Mouse (Mus musculus): ENCODE results near the gene Pithd1.
A peak's percentile ranks its signal among the peaks of the same experiment; 100 is the strongest.

Pithd1 gene

DNA sequence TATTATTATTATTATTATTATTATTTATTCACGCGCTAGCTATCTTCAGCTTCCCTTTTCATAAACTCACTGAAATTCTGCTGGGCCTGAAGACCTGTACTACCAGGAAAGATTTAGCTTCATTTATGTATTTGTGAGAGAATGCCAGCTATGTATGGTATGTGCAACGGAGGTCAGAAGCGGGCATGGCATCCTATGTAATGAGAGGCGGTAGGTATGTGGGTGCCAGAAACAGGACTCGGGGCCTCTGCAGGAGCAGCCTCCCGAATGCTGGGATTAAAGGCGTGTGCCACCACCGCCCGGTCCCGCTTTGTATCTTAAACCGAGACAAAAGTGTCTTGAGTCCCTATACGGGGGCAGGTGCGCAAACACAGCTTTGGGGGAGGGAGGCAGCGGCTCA is 24.1 kb downstream of the Pithd1 start:
- no peak for DNase-seq (ENCODE audit: inconsistent age in 2 of 2, low spot score in 1 of 2)

DNA sequence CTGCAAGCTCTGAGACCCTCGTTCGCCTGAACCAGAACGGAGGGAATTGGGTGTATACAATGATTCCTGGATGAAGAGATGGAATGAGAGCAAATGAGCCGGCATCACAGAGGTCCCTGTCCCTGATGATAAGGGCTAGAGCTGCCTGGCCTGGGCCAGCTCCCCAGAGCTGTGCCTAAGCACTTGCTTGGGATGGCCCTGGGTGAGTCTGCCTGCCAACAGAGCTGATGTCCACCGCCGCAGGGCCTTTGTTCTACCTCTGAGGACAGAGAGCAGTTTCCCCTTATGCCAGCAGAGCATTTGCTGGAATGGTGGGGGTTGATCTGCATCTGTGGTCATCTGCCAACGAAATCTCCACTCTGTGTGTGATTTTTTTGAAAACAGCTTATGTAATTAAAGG is 24.9 kb downstream of the Pithd1 start:
- peak in 1 of 2 experiments; percentile 49 for DNase-seq (ENCODE audit: inconsistent age in 2 of 2, low spot score in 1 of 2)

DNA sequence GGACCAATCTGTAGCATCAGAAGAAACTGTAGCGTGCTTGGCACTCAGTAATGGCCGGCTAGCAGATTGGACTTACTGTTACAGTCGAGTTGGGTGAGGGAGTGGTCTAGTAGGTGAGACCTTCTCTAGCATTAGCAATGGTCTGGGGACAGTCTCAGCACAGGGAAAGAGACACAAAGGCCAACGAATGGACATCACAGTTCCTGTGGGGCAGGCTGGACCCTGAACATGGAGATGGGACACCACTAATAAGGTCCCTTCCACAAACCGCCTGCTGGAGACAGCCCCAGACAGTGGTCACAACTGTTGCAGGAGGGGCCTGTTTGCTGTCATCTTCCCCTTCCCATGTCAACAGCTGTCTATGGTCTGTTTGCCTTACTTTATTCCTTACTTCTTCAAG is 25.4 kb downstream of the Pithd1 start:
- peak in 1 of 2 experiments; percentile 46 for DNase-seq (ENCODE audit: inconsistent age in 2 of 2, low spot score in 1 of 2)

DNA sequence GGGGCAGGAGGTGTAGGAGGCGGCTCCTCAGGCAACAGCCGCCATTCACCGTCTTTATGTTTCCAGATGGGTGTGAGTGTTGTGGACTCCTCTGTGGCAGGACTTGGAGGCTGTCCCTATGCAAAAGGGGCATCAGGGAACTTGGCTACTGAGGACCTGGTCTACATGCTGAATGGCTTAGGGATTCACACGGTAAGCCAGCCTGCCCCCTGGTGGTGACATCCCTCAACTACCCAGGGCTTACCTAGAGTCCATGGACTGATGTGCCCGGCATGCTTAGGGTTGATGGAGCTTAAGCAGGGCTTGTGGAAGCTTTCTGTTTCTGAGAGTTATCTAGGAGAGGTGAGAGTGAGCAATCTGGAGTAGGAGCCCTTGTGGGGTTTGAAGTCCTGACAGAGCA is 26.3 kb downstream of the Pithd1 start:
- peak; percentile 73 to 92 for DNase-seq (ENCODE audit: inconsistent age in 2 of 2, low spot score in 1 of 2)

DNA sequence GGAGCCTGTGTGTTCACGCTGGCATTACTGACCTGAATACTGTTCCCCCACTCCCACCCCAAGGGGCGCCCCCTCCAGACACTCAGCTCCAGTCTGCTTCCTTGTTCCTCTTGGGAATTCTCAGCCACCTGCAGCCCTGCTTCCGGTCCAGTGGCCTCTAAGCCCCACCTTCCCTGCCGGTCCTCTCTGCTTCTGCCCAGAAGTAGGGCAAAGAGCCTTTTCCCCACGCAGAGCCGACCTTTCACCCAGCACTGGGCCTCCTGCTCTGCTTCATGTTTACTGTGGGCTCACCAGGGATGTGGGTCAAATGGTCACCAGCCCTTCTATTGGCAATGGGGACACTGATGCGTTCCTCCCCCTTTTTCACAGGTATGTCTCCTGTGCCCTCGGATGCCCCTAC is 28.7 kb downstream of the Pithd1 start:
- DNase-seq (ENCODE audit: inconsistent age in 2 of 2, low spot score in 1 of 2): peak in 1 of 2 experiments; percentile 58

DNA sequence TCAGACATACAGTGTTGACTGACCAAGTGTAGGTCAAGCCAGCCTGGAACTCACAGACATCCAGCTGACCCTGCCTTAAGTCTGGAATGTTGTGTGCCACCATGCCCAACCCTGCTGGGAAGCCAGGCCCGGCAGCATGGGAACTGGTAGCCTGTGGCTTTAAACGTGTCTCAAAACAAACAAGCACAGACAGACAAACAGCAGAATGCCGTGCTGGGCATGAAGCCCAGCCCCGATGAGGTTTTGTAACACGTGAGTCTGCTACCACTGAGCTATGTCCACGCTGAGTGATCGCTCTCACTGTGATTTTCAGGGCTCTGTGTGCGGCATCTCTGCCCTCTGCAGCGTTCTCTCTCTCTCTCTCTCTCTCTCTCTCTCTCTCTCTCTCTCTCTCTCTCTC is 31.2 kb downstream of the Pithd1 start:
- DNase-seq (ENCODE audit: inconsistent age in 2 of 2, low spot score in 1 of 2): peak in 1 of 2 experiments; percentile 40

DNA sequence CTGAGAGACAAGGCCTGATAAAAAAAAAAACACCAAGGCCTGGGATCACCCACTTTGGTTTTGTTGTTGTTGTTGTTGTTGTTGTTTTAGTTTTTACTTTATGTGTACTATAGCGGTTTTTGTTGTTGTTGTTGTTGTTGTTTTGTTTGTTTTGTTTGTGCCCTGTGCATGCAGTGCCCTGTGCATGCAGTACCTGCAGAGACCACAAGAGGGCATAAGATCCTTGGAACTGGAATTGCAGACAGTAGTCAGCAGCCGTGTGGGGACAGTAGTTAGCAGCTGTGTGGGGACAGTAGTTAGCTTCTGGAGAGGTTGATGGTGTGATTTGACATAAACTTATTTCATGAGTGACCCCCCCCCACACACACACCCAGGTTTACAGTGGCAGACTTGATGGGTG is 32.8 kb downstream of the Pithd1 start:
- DNase-seq (ENCODE audit: inconsistent age in 2 of 2, low spot score in 1 of 2): peak; percentile 58 to 90

DNA sequence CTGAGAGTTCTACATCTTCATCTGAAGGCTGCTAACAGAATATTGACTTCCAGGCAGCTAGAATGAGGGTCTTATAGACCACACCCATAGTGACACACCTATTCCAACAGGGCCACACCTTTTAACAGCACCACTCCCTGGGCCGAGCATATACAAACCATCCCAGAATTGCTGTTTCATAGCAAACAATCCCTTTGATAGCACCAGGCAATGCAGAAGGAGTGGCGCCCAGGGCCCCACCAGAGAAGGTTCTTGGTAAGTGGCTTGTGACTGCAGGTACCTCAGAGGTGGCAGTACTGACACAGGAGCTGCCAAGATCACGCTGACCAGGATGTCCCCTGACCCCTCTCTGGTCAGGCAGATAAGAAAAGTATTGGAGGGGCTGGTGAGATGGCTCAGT is 33.9 kb downstream of the Pithd1 start:
- no peak for DNase-seq (ENCODE audit: inconsistent age in 2 of 2, low spot score in 1 of 2)

DNA sequence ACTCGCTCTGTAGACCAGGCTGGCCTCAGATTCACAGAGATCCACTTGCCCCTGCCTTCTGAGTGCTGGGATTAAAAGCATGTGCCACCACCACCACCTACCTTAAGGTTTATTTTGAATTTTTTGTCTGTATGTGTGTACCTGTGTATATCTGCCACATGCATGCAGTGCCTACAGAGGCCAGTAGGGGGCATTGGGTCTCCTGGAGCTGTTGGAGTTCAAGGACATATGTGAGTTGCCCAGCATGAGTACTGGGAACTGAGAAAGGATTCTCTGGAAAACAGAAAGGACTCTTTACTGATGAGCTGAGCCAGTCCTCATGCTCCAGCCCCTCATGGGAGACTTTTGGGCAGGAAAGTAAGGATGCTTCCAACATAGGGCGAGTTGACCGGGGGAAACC is 35.6 kb downstream of the Pithd1 start:
- DNase-seq (ENCODE audit: inconsistent age in 2 of 2, low spot score in 1 of 2): no peak

DNA sequence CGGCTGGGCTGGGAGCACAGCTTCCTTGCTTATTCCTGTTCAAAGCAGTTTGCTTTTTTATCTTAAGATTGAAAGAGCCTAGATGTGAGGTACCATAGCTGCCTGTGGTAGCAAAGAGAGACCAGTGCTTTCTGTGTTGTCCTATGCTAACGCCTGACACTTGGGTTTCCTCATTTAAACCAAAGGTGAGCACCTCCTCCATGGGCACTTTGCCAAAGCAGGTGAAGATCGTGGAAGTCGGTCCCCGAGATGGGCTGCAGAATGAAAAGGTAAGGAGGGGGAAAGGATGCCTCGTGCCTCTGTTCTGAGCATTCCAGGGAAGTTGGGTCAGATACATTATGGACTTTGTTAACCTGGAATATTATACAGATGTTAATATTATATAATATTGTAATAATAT is 36.7 kb downstream of the Pithd1 start:
- peak in 1 of 2 experiments; percentile 28 for DNase-seq (ENCODE audit: inconsistent age in 2 of 2, low spot score in 1 of 2)

DNA sequence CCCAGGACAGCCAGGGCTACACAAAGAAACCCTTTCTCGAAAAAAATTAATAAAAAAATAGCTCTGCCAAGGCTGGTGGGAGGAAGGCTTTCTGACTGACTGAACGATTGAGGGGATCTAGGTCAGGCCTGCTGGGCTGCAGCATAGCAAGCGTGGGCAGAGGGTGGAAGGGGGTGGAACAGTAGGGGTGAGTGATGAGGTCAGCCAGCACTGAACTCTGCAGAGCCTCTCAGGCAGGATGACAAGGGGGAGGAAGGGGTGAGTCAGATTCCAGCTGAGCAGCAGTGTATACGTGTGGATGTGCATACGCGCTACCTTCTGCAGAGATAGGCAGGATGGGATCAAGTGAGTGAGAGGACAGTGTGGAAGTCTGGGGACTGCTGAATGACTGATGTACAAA is 37.2 kb downstream of the Pithd1 start:
- peak; percentile 55 to 60 for DNase-seq (ENCODE audit: inconsistent age in 2 of 2, low spot score in 1 of 2)

DNA sequence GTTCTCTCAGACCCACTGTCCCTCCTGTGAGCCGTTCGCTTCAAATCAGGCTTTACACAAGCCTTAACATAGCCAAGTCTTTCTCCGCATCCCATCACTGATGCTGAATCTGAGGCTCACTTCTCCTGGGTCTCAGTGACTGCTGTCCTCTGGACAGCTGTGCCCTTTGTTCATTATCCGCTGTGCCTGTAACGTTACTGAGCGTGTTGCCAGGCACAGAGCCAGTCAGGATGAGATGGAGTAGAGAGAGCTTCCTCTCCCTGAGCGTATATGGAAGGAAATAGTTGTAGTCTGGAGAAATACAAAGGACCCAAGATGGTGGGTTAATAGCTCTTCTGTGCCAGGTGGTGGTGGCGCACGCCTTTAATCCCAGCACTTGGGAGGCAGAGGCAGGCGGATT is 37.6 kb downstream of the Pithd1 start:
- peak in 1 of 2 experiments; percentile 53 for DNase-seq (ENCODE audit: inconsistent age in 2 of 2, low spot score in 1 of 2)

DNA sequence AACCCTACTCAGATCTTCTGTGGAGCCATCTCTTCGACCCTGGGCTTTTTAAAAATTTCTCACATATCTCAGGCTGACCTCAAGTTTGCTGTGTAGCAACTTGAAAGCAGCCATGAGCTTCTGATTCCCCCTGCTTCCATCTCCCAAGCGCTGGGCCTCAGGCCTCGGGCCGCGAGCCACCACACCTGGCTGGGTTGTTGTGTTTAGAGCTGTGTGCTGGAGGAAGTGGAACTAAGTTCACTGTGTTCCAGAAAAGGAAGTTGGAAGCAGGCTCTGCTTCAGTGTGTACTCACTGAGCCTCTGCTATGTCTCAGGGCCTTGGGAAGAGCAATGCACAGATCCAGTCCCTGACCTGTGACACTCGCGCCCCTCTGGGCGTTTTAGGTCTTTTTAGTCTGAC is 38.9 kb downstream of the Pithd1 start:
- DNase-seq (ENCODE audit: inconsistent age in 2 of 2, low spot score in 1 of 2): peak in 1 of 2 experiments; percentile 35

DNA sequence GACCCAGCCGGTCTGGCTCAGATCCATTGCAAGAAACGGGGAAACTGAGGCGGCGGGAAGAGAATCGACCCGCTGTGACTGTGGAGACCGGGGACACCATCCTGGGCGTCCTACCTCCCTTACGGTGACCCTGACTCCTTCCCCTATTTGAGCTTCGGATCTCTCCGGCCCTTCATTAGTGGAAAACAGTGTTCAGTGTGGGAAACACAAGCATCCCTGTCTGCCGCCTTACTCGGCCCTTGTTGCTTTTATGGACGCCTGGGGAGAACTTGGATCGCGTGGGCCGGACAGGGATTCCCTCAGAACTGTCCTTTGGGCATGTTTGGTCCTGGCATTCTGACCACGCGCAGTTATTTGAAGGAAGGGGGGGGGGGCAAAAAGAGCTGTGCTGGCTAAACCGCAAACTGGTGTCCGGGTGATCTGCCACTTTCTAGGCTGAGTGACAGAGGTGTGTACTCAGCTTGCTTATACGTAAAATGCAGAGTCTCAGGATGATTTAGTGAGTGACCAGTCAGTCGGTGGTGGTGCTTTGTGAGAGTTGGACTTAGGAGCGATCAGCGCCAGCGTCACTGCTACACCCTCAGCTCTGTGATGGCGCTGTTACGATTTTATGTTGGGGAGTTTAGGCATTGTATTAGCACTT is 40.3 kb downstream of the Pithd1 start:
- peak in 1 of 2 experiments; percentile 69 for DNase-seq (ENCODE audit: inconsistent age in 2 of 2, low spot score in 1 of 2)

DNA sequence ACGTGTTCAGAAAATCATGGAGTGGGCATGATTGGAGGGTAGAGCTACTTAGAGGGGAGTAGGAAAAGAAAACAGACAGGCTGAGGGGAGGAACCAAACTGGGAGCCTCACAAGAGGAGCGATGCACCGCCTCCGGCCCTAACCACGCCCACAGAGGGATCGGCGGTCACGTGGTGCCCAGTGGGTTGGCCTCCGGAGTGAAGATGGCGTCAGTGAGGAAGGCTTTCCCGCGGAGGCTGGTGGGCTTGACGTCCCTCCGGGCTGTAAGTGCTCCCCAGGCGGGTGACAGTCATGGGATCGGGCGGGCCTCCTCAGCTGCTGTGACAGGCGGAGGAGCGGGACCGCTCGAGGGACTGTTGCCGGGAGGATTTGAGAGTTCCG is 40.8 kb downstream of the Pithd1 start, which contains the start of gene Hmgcl:
TSS of gene Hmgcl (plus strand) at position 171 of the 381 bp plus-strand sequence.
- DNase-seq (ENCODE audit: inconsistent age in 2 of 2, low spot score in 1 of 2): peak; percentile 95 to 98

DNA sequence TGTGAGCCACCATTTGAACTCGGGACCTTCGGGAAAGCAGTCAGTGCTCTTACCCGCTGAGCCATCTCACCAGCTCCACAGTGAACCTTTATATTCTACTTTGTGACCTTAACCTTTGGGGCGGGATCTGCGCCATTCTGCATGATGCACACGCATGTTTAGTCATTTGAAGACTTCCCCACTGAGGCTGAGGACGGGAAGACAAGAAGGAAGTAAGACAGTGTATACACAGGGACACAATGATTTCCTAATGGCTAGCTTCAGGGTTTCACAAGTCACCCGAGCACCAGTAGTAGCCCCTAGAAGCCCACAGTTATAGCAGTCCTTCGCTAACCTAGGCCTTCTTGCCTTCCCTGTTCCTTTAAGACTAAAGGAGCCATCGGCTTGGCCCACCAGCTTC is 41.4 kb downstream of the Pithd1 start:
- peak in 1 of 2 experiments; percentile 70 for DNase-seq (ENCODE audit: inconsistent age in 2 of 2, low spot score in 1 of 2)

DNA sequence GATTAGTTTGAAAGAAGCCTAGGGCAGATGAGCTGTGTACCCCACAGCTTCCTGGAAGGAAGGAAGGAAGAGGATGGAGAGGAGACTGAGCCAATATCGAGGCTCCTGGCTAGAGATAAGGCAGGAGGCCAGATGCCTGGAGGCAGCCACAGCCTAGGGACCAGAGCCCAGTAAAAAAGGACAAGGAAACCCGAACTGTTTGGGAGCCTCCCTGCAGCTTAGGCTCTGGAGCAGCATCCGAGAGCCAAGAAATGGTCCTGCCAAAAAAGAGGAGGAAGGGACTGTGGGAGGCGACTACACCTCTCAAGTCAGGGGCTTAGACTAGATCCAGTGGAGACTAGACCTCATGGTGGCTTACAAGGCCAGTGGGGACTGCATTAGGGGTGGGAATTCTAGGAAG is 43.7 kb downstream of the Pithd1 start:
- no peak for DNase-seq (ENCODE audit: inconsistent age in 2 of 2, low spot score in 1 of 2)

DNA sequence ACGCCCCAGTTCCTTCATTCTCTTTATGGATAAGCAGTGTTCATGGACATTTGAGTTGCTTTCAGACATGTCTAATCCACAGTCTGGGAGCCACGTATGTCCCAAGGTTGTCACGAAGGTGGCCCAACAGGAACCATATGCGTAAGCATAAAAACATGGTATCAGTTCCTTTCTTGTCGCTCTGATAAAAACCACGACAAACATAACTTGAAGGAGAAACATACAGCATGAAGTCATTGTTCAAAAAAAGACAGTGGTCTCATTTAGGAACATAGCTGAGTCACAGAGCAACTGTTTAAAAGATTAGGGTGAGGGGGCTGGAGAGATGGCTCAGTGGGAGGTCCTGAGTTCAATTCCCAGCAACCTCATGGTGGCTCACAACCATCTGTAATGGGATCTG is 44.9 kb downstream of the Pithd1 start:
- DNase-seq (ENCODE audit: inconsistent age in 2 of 2, low spot score in 1 of 2): peak in 1 of 2 experiments; percentile 33

DNA sequence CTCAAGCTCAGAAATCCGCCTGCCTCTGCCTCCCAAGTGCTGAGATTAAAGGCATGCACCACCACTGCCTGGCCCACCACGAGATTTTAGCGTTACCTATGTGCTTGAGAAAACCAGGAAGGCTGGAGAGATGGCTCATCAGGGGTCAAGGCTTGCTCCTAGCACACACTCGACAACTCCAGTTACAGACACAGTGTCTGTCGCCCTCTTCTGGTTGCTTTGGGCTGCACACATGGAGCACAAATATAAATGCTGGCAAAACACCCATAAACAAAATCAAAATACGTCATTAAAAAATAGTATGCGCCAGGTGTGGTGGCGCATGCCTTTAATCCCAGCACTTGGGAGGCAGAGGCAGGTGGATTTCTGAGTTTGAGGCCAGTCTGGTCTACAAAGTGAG is 46.0 kb downstream of the Pithd1 start:
- peak in 1 of 2 experiments; percentile 59 for DNase-seq (ENCODE audit: inconsistent age in 2 of 2, low spot score in 1 of 2)

DNA sequence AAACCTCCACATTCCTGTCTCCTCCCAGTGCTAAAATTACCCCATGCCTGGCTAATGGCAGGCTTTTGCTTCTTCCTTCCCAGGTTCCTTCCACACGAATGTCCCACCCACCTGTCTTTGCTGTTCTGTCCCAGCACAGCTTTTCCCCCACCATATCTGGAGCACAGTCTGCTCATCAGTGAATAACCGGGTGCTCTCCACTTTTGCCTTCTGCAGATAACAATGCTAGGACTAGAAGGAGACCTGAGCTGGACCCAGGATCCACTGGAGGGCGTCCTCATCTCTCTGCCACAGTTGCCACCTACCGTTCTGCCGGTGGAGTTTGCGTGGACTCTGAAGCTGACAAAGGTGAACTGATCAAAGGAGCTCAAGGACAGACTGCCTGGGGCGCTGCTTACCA is 48.2 kb downstream of the Pithd1 start:
- DNase-seq (ENCODE audit: inconsistent age in 2 of 2, low spot score in 1 of 2): peak in 1 of 2 experiments; percentile 25

DNA sequence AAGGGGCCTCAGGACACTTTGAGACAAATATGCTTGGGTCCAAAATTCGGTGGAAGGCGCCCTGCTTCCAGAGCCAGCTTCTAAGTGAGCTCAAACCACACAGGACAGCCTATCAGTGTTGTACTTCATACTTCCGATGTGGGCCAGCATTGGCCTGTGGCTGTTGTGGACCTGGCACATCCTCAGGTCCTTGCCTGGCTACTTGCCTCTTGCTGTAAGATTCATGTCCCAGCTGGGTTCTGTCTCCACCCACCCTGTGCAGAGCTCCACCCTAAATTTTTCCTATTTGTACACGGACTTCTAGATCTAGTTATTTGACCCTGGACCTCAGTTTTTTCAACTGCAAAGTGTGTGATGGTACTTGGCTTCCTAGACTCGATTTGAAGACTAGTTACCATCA is 51.6 kb downstream of the Pithd1 start:
- DNase-seq (ENCODE audit: inconsistent age in 2 of 2, low spot score in 1 of 2): peak in 1 of 2 experiments; percentile 45

DNA sequence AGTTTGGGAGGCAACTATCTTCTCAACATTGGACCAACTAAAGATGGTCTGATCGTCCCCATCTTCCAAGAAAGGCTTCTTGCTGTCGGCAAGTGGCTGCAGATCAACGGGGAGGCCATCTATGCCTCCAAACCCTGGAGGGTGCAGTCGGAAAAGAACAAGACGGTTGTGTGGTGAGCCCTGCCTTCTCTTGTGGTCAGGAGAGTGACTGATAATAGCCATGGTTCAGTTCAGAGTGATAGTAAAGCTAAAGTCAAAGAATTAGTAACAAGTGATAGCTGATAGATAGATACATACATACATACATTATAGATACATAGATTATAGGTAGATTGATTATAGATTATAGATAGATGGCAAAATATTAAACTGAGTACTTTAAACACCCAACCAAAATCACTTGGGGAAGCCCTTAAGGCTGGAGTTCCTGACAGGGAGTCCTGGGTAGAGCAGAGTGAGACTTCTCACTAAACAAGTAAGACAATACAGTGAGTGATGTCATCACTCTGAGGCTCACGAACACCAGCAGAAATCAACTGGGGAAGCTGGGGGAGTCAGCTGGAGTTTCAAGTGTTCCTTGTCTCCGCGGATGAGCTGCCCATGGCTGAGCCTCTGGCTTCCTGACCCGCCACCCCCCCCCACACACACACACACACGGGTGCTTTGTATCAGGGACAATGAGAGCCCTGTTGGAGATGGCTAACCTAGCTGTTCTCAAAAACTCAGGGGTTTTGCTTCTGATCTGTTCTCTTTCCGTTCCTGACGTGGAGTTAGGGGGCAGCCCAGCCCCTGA is 52.2 kb downstream of the Pithd1 start:
- DNase-seq (ENCODE audit: inconsistent age in 2 of 2, low spot score in 1 of 2): no peak

Data from adrenal gland, adult (tissue).